Comparison of ENCODE assay signal across 11 mouse cellular contexts in genomic region chr4:139203381-139203780, GRCm38 (mm10). TPM values are rescaled to one million over a fixed set of nuclear protein-coding genes. Genes with fewer than 3 reads are reported as not detected.
DNase-seq lines count a peak whose midpoint lies in the region; ATAC-seq lines count a peak whose summit lies in the region.
"Had no signal": no experiment of that assay in that cellular context is flagged by ENCODE, and none has a peak within 500 bp of the region (broad histone marks: within the 10 kb centered on the region; RNA-seq: fewer than 3 reads in every experiment).

No protein-coding gene starts in this region.

- no peak overlapping the region for H3K9ac ChIP-seq in kidney, embryonic 14.5 days (ENCODE audit: low read depth, low read length)

- DNase-seq in kidney, postnatal 10 days, result peak; percentile 56
- peak; percentile 61 for DNase-seq in A20 (ENCODE audit: low read depth, low spot score)
- peak; percentile 25 to 37 for DNase-seq in CD8-positive naive resting alpha-beta T cell, adult 2 months (ENCODE audit: low read depth in 2 of 2, low spot score in 2 of 2)
- DNase-seq in right cerebral cortex, postnatal 4 days, result no peak
- DNase-seq in right cerebral cortex, postnatal 10 days (ENCODE audit: low spot score in 2 of 2), result no peak
- DNase-seq: cerebellum, adult 11-12 months; right cerebral cortex, postnatal 25 days had no signal

- no peak overlapping the region for H3K27ac ChIP-seq in kidney, embryonic 14.5 days (ENCODE audit: low read depth, low read length)
- peak overlapping the region; percentile 58 for H3K27ac ChIP-seq in macrophage
- H3K27ac ChIP-seq: embryonic facial prominence, embryonic 13.5 days had no signal

- no peaks in the 10 kb centered on the region for H3K9me3 ChIP-seq in kidney, embryonic 14.5 days (ENCODE audit: control insufficient read depth, low read length)
- H3K9me3 ChIP-seq: embryonic facial prominence, embryonic 13.5 days had no signal

- no peaks in the 10 kb centered on the region for H3K27me3 ChIP-seq in kidney, embryonic 14.5 days (ENCODE audit: control insufficient read depth, insufficient read depth, low read length)
- H3K27me3 ChIP-seq: embryonic facial prominence, embryonic 13.5 days had no signal

- no peak overlapping the region for H3K4me3 ChIP-seq in kidney, embryonic 14.5 days (ENCODE audit: low read length)
- no peak overlapping the region for H3K4me3 ChIP-seq in macrophage (ENCODE audit: inconsistent target)
- H3K4me3 ChIP-seq: embryonic facial prominence, embryonic 13.5 days had no signal

- H3K36me3 ChIP-seq in kidney, embryonic 14.5 days (ENCODE audit: control insufficient read depth, insufficient read depth, low read length), result peaks cover 7% of the 10 kb centered on the region; the same call in 1 of the 2 replicates
- H3K36me3 ChIP-seq in macrophage (ENCODE audit: inconsistent target), result peaks cover 9% of the 10 kb centered on the region; the same call in 1 of the 2 replicates

- ATAC-seq in kidney, embryonic 14.5 days (ENCODE audit: low FRiP score, low TSS enrichment), result no peak
- ATAC-seq: intestine, embryonic 16.5 days had no signal

- H3K4me2 ChIP-seq in kidney, embryonic 14.5 days (replicated peaks; ENCODE audit: low read depth, low read length), result no peak overlapping the region
- H3K4me2 ChIP-seq: embryonic facial prominence, embryonic 13.5 days had no signal

- 67% methylated on average over 2 of the region's 2 CpGs for WGBS in kidney, embryonic 14.5 days
- WGBS in macrophage (ENCODE audit: missing documents), result 19% methylated on average over 2 of the region's 2 CpGs

- peaks cover 100% of the 10 kb centered on the region for H3K79me2 ChIP-seq in macrophage (ENCODE audit: inconsistent target)

- H3K4me1 ChIP-seq in kidney, embryonic 14.5 days (ENCODE audit: control insufficient read depth, insufficient read depth, low read length), result peaks cover 21% of the 10 kb centered on the region

RNA-seq across cellular contexts. Expression of gene Capzb, which starts 10.7 kb away (rescaled TPM):
- polyA plus RNA-seq in kidney, embryonic 14.5 days (2014; fragmentation: Nextera tagmentation; extraction: Ambion mirVana), result 256 and 319 TPM in 2 replicates
- total RNA-seq in macrophage (2018; cell fraction: chromatin; rRNA removed), result 100 to 1,000 TPM; 159 to 332 (median 238) TPM
- 100 to 1,000 TPM; 379 to 591 (median 456) TPM for total RNA-seq in macrophage (2018; cell fraction: cytosol; rRNA removed)
- 100 to 1,000 TPM; 176 to 252 (median 211) TPM for total RNA-seq in macrophage (2018; cell fraction: nucleus; rRNA removed)
- 485 to 769 TPM (median 513 TPM) in 3 replicates for polyA plus RNA-seq in macrophage (2018)

Comparison
In these comparisons a context has a peak if more than half of its experiments do, and no peak if none do; other contexts are left out.
1. DNase-seq: peak in kidney, postnatal 10 days (single experiment), A20 (single experiment) and CD8-positive naive resting alpha-beta T cell, adult 2 months (2 of 2); none in right cerebral cortex, postnatal 4 days (single experiment) and right cerebral cortex, postnatal 10 days (0 of 2).